Mouse (Mus musculus) small intestine, adult 2 months (tissue): Measurements from ENCODE around the gene Ddx19b. TPM values are rescaled to one million over a fixed set of nuclear protein-coding genes. Genes with fewer than 3 reads are reported as not detected.
"Not testable (repeated sequence)": the region's sequence is repeated elsewhere in the genome, so short reads cannot be mapped to it uniquely, and the experiment has no call there.

ENCODE experiments used
- H3K27ac ChIP-seq: fragments of 200-500 bp; 2 replicates; pipeline ENCODE4 v1.5.1; 2012; ENCODE audit warnings: low read depth, low read length, control low read depth, inconsistent platforms; ENCODE audit not compliant: insufficient read depth
- H3K27me3 ChIP-seq: fragments of 200-500 bp; 2 replicates; pipeline ENCODE4 v1.6.1; 2012; ENCODE audit warnings: mild to moderate bottlenecking, moderate library complexity, low read length, inconsistent platforms; ENCODE audit not compliant: control insufficient read depth, insufficient read depth
- H3K36me3 ChIP-seq: fragments of 200-500 bp; 2 replicates; pipeline ENCODE4 v1.6.1; 2012; ENCODE audit warnings: mild to moderate bottlenecking, low read length, control low read depth, inconsistent platforms; ENCODE audit not compliant: control insufficient read depth, insufficient read depth
- H3K4me1 ChIP-seq: fragments of 200-500 bp; 2 replicates; pipeline ENCODE4 v1.6.1; 2012; ENCODE audit warnings: low read length, inconsistent platforms, mixed read lengths; ENCODE audit not compliant: control insufficient read depth, insufficient read depth, insufficient read length
- H3K4me3 ChIP-seq: fragments of 200-500 bp; 2 replicates; pipeline ENCODE4 v1.5.1; 2012; ENCODE audit warnings: low read depth, mild to moderate bottlenecking, control low read depth, inconsistent platforms, low read length, moderate library complexity
- CTCF ChIP-seq: fragments of 200-500 bp; IDR thresholded peaks from 2 replicates; pipeline ENCODE4 v1.5.1; 2012; ENCODE audit warnings: low read depth, mild to moderate bottlenecking, control low read depth, inconsistent platforms, low read length, moderate library complexity, mixed read lengths; ENCODE audit not compliant: insufficient replicate concordance, insufficient read length; ENCODE audit errors: extremely low read depth
- POLR2A ChIP-seq: fragments of 200-500 bp; IDR thresholded peaks from 2 replicates; pipeline ENCODE4 v1.6.1; 2012; ENCODE audit warnings: low read depth, mild to moderate bottlenecking, control low read depth, inconsistent platforms, low read length, moderate library complexity
- WGBS: fragments of 180-500 bp; shearing (Covaris S2); methylation state at CpG from one replicate; pipeline ENCODE4 v1.1.7; 2018; 5-methylcytosine and 5-hydroxymethylcytosine counted together
- polyA plus RNA-seq: library from polyadenylated mRNA; depleted of rRNA; stranded (reverse); fragments of >200 nt; gene quantifications from 2 replicates; pipeline ENCODE4 v1.2.3, GENCODE M21; 2012; rRNA removed

The Ddx19b gene
- polyA plus RNA-seq, 1 experiment, result 1.7 TPM

- Histone ChIP-seq H3K4me3 (no peak overlapping the region), H3K36me3 (no peaks in the 10 kb centered on the region), H3K4me1 (no peaks in the 10 kb centered on the region), H3K27me3 (no peaks in the 10 kb centered on the region), H3K27ac (no peak overlapping the region)
- 78% methylated on average over 12 of the region's 12 CpGs for WGBS
- TF ChIP-seq CTCF, result no peak
- TF ChIP-seq POLR2A, result no peak
Observed at GRCm38 (mm10) chr8:110959071-110959780, 72.3 kb downstream of the Ddx19b start.

- H3K27ac ChIP-seq, H3K4me1 ChIP-seq, H3K27me3 ChIP-seq, H3K4me3 ChIP-seq, H3K36me3 ChIP-seq: not testable (repeated sequence)
- WGBS, result 84% methylated on average over 7 of the region's 7 CpGs
Observed at GRCm38 (mm10) chr8:110958553-110958952, 73.0 kb downstream of the Ddx19b start.

- 68% methylated on average over 5 of the region's 5 CpGs for WGBS
- no peak overlapping the region for H3K27ac ChIP-seq
- no peaks in the 10 kb centered on the region for H3K4me1 ChIP-seq
- H3K4me3 ChIP-seq, result no peak overlapping the region
- H3K27me3 ChIP-seq, result no peaks in the 10 kb centered on the region
- TF ChIP-seq CTCF (no peak), POLR2A (no peak)
- no peaks in the 10 kb centered on the region for H3K36me3 ChIP-seq
Observed at GRCm38 (mm10) chr8:110958135-110958534, 73.4 kb downstream of the Ddx19b start.

DNA sequence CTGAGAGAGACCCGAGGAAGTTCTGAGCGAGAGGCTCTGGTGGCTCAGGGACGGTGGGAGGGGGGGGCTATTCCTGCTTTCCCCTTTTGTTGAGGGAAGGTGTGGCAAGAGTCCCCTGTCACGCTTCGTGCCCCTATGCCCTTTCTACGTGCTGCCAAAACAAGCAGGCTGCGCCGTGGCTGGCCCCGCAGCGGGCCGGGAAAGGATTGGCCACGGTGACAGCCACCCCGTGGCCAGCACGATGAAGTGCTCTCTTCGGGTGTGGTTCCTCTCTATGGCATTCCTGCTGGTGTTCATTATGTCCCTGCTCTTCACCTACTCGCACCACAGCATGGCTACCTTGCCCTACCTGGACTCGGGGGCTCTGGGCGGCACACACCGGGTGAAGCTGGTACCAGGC is 74.1 kb downstream of the Ddx19b start:
- Histone ChIP-seq H3K27ac (no peak overlapping the region), H3K4me1 (no peaks in the 10 kb centered on the region), H3K4me3 (no peak overlapping the region), H3K36me3 (no peaks in the 10 kb centered on the region), H3K27me3 (no peaks in the 10 kb centered on the region)
- 79% methylated on average over 19 of the region's 19 CpGs for WGBS
- TF ChIP-seq POLR2A (no peak), CTCF (no peak)

- no peaks in the 10 kb centered on the region for H3K36me3 ChIP-seq
- no peaks in the 10 kb centered on the region for H3K27me3 ChIP-seq
- WGBS, result 83% methylated on average over 15 of the region's 15 CpGs
- no peak for TF ChIP-seq CTCF
- TF ChIP-seq POLR2A, result no peak
- H3K27ac ChIP-seq, result no peak overlapping the region
- no peaks in the 10 kb centered on the region for H3K4me1 ChIP-seq
- H3K4me3 ChIP-seq, result no peak overlapping the region
Observed at GRCm38 (mm10) chr8:110956619-110957450, 74.7 kb downstream of the Ddx19b start.

DNA sequence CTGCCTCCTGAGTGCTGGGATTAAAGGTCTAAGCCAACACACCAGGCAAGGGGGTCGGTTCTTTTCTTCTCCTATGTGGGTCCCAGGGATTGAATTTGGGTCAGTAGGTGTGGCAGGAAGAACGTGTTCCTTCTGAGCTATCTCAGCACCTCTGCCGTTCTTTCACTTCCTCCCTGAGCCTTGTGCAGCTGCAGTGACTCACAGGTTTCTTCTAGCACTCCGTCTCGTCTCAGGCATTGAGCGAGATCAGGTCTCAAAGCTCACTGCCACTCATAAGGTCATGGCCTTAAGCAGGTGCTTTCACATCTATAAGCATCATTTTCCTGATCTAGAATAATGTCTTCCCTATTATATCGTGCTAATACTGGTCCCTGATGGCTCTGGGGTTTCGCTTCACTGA is 76.8 kb downstream of the Ddx19b start:
- WGBS, result 47% methylated on average over 8 of the region's 8 CpGs
- no peaks in the 10 kb centered on the region for H3K27me3 ChIP-seq
- H3K4me1 ChIP-seq, result no peaks in the 10 kb centered on the region
- H3K36me3 ChIP-seq, result no peaks in the 10 kb centered on the region
- no peak overlapping the region for H3K27ac ChIP-seq
- TF ChIP-seq POLR2A (no peak), CTCF (no peak)
- H3K4me3 ChIP-seq, result no peak overlapping the region

Other genes starting within 250 kb of the Ddx19b start
- gene Il34, start 225.8 kb downstream of the Ddx19b start, polyA plus RNA-seq, result 7.6 and 16.7 TPM in 2 replicates
- gene Cog4, start 185.2 kb downstream of the Ddx19b start, polyA plus RNA-seq, result 13.5 and 21.6 TPM in 2 replicates
- 9.1 and 14.4 TPM in 2 replicates for gene Sf3b3, start 185.0 kb downstream of the Ddx19b start, polyA plus RNA-seq
- 17.9 and 21.7 TPM in 2 replicates for gene Fuk, start 129.3 kb downstream of the Ddx19b start, polyA plus RNA-seq
- 3.6 and 5.9 TPM in 2 replicates for gene St3gal2, start 111.8 kb downstream of the Ddx19b start, polyA plus RNA-seq
- 5.3 and 10.4 TPM in 2 replicates for gene Ddx19a, start 34.0 kb downstream of the Ddx19b start, polyA plus RNA-seq
- 7.9 and 23.6 TPM in 2 replicates for gene Aars, start 1.4 kb upstream of the Ddx19b start, polyA plus RNA-seq
- gene Exosc6, start 24.6 kb upstream of the Ddx19b start, polyA plus RNA-seq, result 23.6 and 25.8 TPM in 2 replicates
- gene Clec18a, start 60.7 kb upstream of the Ddx19b start, polyA plus RNA-seq, result not detected in 2 replicates
- gene Pdpr, start 62.9 kb upstream of the Ddx19b start, polyA plus RNA-seq, result 6.4 and 6.7 TPM in 2 replicates
- 11.0 and 26.0 TPM in 2 replicates for gene Glg1, start 227.5 kb upstream of the Ddx19b start, polyA plus RNA-seq